In the genomic region with DNA sequence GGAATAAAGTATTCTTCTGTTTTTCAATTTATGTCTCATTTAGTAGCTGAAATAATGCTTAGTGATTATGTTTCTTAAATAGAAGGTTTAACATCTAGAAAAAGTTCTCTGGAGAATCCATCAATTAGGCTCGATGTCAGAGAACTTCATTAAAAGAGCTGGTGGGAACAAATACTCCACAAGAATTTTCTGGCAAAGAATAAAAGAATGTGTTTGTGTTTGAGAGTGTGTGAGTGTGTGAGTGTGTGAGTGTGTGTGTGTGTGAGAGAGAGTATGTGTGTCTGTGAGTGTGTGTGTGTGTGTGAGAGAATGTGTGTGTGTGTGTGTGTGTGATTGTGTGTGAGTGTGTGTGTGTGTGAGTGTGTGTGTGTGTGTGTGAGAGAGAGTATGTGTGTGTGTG, we compare ENCODE assay signal across 24 mouse cellular contexts.
"Had no signal": no experiment of that assay in that cellular context is flagged by ENCODE, and none has a peak within 500 bp of the region (broad histone marks: within the 10 kb centered on the region; RNA-seq: fewer than 3 reads in every experiment).

No protein-coding gene starts in this region.

- H3K4me1 ChIP-seq: heart, embryonic 13.5 days; heart, embryonic 15.5 days; hindbrain, embryonic 13.5 days; hindbrain, embryonic 15.5 days; kidney, embryonic 15.5 days; limb, embryonic 10.5 days; limb, embryonic 12.5 days had no signal

- H3K27me3 ChIP-seq: heart, embryonic 13.5 days; heart, embryonic 15.5 days; hindbrain, embryonic 13.5 days; hindbrain, embryonic 15.5 days; kidney, embryonic 15.5 days; limb, embryonic 12.5 days had no signal

- H3K4me3 ChIP-seq: heart, adult 2 months; heart, embryonic 13.5 days; heart, embryonic 15.5 days; hindbrain, embryonic 13.5 days; hindbrain, embryonic 15.5 days; kidney, embryonic 15.5 days; left cerebral cortex, adult 2 months; limb, embryonic 10.5 days; limb, embryonic 12.5 days had no signal

- H3K36me3 ChIP-seq: heart, embryonic 13.5 days; heart, embryonic 15.5 days; hindbrain, embryonic 13.5 days; hindbrain, embryonic 15.5 days; kidney, embryonic 15.5 days; limb, embryonic 10.5 days; limb, embryonic 12.5 days had no signal

- H3K9me3 ChIP-seq: heart, embryonic 13.5 days; heart, embryonic 15.5 days; hindbrain, embryonic 13.5 days; hindbrain, embryonic 15.5 days; kidney, embryonic 15.5 days; limb, embryonic 10.5 days; limb, embryonic 12.5 days had no signal

- H3K4me2 ChIP-seq: heart, embryonic 11.5 days; heart, embryonic 13.5 days; heart, embryonic 15.5 days; hindbrain, embryonic 13.5 days; hindbrain, embryonic 15.5 days; kidney, embryonic 15.5 days; limb, embryonic 12.5 days; liver, embryonic 11.5 days had no signal

- H3K9ac ChIP-seq: heart, embryonic 13.5 days; heart, embryonic 15.5 days; hindbrain, embryonic 13.5 days; hindbrain, embryonic 15.5 days; kidney, embryonic 15.5 days; limb, embryonic 12.5 days had no signal

- H3K27ac ChIP-seq: heart, adult 2 months; heart, embryonic 13.5 days; heart, embryonic 15.5 days; hindbrain, embryonic 13.5 days; hindbrain, embryonic 15.5 days; hindbrain, postnatal 0 days; kidney, embryonic 15.5 days; left cerebral cortex, adult 2 months; limb, embryonic 10.5 days; limb, embryonic 12.5 days had no signal

- DNase-seq: gastrocnemius, postnatal 14 days; gastrocnemius, postnatal 36 days; heart, adult 11 months; heart, adult 2 months; heart, postnatal 14 days; heart, postnatal 36 days; kidney, adult 11 months; kidney, adult 2 months; kidney, adult 9 months; kidney, postnatal 10 days; kidney, postnatal 25 days; liver had no signal

- ATAC-seq: hindbrain, postnatal 0 days; intestine, embryonic 16.5 days had no signal
